Mouse (Mus musculus): ENCODE measurements at regions not wholly inside any gene's neighbourhood (a gene's known extent, or its start where the extent isn't known, plus 50 kb on each side); places are given as distances from the start of the nearest gene placed in this dataset.

DNA sequence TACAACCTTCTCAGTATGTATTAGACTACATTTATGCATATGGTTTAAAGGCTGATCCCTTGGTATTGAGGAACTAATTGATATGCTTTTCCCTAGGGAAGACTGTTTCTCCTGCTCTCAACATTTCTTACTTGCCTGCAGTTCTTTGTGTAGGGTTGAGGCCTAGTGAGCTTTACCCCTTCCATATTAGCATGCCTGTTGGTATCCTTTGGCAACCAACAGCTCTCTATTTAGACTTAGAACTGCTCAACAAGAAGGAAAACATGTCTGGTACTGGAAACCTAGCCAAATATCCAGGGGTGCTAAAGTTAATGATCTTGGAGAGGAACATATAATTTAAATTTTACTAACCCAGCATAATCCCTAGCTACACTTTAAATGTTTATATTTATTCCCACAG is 270.9 kb upstream of the Tmem161b start:
- DNase-seq (ENCODE audit: low spot score), result no peak
- Histone ChIP-seq H3K27ac (replicated peaks) (no peak overlapping the region), H3K36me3 (replicated peaks) (no peaks in the 10 kb centered on the region), H3K27me3 (replicated peaks; ENCODE audit: low read depth, poor library complexity, severe bottlenecking) (no peaks in the 10 kb centered on the region), H3K9me3 (no peaks in the 10 kb centered on the region), H3K4me1 (no peaks in the 10 kb centered on the region), H3K4me3 (no peak overlapping the region)

- Histone ChIP-seq H3K36me3 (replicated peaks) (no peaks in the 10 kb centered on the region), H3K27me3 (replicated peaks; ENCODE audit: low read depth, poor library complexity, severe bottlenecking) (no peaks in the 10 kb centered on the region), H3K9me3 (no peaks in the 10 kb centered on the region), H3K4me1 (no peaks in the 10 kb centered on the region), H3K27ac (replicated peaks) (no peak overlapping the region), H3K4me3 (no peak overlapping the region)
- no peak for DNase-seq (ENCODE audit: low spot score)
- 86% methylated on average over 3 of the region's 3 CpGs for WGBS
Observed at GRCm38 (mm10) chr13:83951808-83952207, 270.3 kb upstream of the Tmem161b start.

DNA sequence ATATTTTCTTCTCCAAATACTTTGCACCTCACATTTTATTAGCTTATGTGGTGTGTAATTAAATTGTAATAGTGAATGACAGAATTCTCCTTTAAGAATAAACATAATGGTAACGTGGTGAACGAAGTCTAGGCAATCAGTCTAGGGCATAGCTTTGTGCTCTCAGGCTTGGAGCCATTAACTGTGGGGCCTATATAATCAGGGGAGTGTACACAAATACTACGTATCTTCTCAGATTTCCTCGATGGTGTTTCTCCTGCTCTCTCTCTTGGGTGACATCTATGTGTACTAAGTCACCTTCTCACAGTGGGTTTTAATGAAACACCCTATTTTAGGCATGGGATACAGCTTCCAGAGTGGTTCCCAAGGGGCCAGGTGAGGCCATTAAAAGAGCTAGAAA is 269.7 kb upstream of the Tmem161b start:
- no peak for DNase-seq (ENCODE audit: low spot score)
- Histone ChIP-seq H3K27me3 (replicated peaks; ENCODE audit: low read depth, poor library complexity, severe bottlenecking) (no peaks in the 10 kb centered on the region), H3K4me1 (no peaks in the 10 kb centered on the region), H3K4me3 (no peak overlapping the region), H3K27ac (replicated peaks) (no peak overlapping the region), H3K36me3 (replicated peaks) (no peaks in the 10 kb centered on the region), H3K9me3 (no peaks in the 10 kb centered on the region)
- 74% methylated on average over 4 of the region's 4 CpGs for WGBS

- DNase-seq (ENCODE audit: low spot score), result no peak
- no peaks in the 10 kb centered on the region for H3K36me3 ChIP-seq (replicated peaks)
- WGBS, result 67% methylated on average over 4 of the region's 4 CpGs
Observed at GRCm38 (mm10) chr13:83952862-83953261, 269.2 kb upstream of the Tmem161b start.

GRCm38 (mm10) chr13:83955701-83956100 is 266.4 kb upstream of the Tmem161b start:
- no peak overlapping the region for H3K4me3 ChIP-seq
- peaks cover 6% of the 10 kb centered on the region; the same call in 1 of the 2 replicates for H3K9me3 ChIP-seq
- H3K36me3 ChIP-seq (replicated peaks), result no peaks in the 10 kb centered on the region
- no peaks in the 10 kb centered on the region for H3K4me1 ChIP-seq
- no peak for DNase-seq (ENCODE audit: low spot score)
- no peaks in the 10 kb centered on the region for H3K27me3 ChIP-seq (replicated peaks; ENCODE audit: low read depth, poor library complexity, severe bottlenecking)
- H3K27ac ChIP-seq (replicated peaks), result no peak overlapping the region
- 77% methylated on average over 5 of the region's 5 CpGs for WGBS

More at GRCm38 (mm10) chr13:83952862-83953261, 269.2 kb upstream of the Tmem161b start:
- Histone ChIP-seq H3K27me3 (replicated peaks; ENCODE audit: low read depth, poor library complexity, severe bottlenecking) (no peaks in the 10 kb centered on the region), H3K27ac (replicated peaks) (no peak overlapping the region), H3K4me1 (no peaks in the 10 kb centered on the region), H3K9me3 (no peaks in the 10 kb centered on the region), H3K4me3 (no peak overlapping the region)

DNA sequence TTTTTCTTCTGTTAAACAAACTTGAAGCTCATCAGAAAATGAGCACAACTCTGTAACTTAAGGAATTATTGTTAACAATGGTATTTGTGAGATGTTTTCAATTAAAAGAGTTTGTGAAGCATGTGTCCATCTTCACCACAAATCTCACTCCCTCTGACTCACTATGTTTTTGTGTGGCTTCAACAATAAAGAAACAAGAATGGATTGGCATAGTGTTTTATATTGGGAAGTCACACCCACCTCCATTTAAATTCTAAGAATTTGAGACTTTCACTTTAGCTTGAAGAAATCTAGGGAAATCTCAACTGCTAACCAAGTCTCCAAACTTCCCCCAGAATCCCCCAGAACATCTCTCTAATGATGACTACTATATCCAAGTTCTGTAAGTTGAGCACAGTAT is 243.6 kb upstream of the Tmem161b start:
- Histone ChIP-seq H3K36me3 (replicated peaks) (no peaks in the 10 kb centered on the region), H3K27ac (replicated peaks) (no peak overlapping the region), H3K9me3 (no peaks in the 10 kb centered on the region), H3K4me3 (no peak overlapping the region), H3K4me1 (no peaks in the 10 kb centered on the region), H3K27me3 (replicated peaks; ENCODE audit: low read depth, poor library complexity, severe bottlenecking) (no peaks in the 10 kb centered on the region)
- no peak for DNase-seq (ENCODE audit: low spot score)

GRCm38 (mm10) chr13:83979535-83979934 is 242.6 kb upstream of the Tmem161b start:
- H3K27me3 ChIP-seq (replicated peaks; ENCODE audit: low read depth, poor library complexity, severe bottlenecking), result no peaks in the 10 kb centered on the region
- no peaks in the 10 kb centered on the region for H3K4me1 ChIP-seq
- no peak for DNase-seq (ENCODE audit: low spot score)
- H3K9me3 ChIP-seq, result no peaks in the 10 kb centered on the region
- no peak overlapping the region for H3K27ac ChIP-seq (replicated peaks)
- no peak overlapping the region for H3K4me3 ChIP-seq
- no peaks in the 10 kb centered on the region for H3K36me3 ChIP-seq (replicated peaks)

DNA sequence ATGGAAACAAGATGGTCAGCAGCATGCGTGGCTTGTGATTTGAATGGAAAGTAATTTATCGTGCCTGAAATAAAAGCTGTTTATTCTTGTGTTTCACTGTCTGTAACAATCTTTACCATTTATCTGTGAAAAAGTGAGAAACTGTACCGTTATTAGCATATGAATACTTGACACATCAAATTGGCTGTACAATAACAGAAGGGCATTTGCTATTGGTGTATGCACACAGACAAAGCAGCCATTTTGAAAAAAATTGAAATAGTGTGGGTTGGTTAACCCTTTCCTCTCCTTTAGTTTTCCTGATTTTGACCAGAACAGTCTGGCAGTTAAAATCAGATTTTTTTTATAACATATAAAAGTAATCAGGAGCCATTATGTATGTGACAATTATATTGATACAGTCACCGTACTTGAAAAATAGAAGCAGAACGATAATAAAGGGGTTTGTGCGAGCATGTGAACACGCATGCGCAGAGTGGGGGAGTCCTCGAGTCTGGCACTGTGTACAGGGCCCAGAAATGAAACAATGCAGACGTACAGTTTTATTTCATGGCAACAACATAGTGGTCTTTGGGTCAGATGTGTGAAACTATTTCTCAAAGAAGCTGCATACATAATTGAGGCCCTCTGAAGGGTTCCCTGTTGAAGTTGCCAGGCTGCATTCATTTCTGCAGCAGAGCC is 237.3 kb upstream of the Tmem161b start:
- Histone ChIP-seq H3K9me3 (no peaks in the 10 kb centered on the region), H3K4me1 (peaks cover 4% of the 10 kb centered on the region; the same call in 1 of the 2 replicates), H3K36me3 (replicated peaks) (no peaks in the 10 kb centered on the region), H3K4me3 (no peak overlapping the region), H3K27me3 (replicated peaks; ENCODE audit: low read depth, poor library complexity, severe bottlenecking) (no peaks in the 10 kb centered on the region), H3K27ac (replicated peaks) (no peak overlapping the region)
- no peak for DNase-seq (ENCODE audit: low spot score)
- 90% methylated on average over 10 of the region's 10 CpGs for WGBS

- Histone ChIP-seq H3K4me3 (no peak overlapping the region), H3K36me3 (replicated peaks) (no peaks in the 10 kb centered on the region), H3K4me1 (peaks cover 4% of the 10 kb centered on the region; the same call in 1 of the 2 replicates), H3K27me3 (replicated peaks; ENCODE audit: low read depth, poor library complexity, severe bottlenecking) (no peaks in the 10 kb centered on the region), H3K9me3 (no peaks in the 10 kb centered on the region), H3K27ac (replicated peaks) (no peak overlapping the region)
- no peak for DNase-seq (ENCODE audit: low spot score)
- 68% methylated on average over 11 of the region's 11 CpGs for WGBS
Observed at GRCm38 (mm10) chr13:83987746-83988423, 234.2 kb upstream of the Tmem161b start.

GRCm38 (mm10) chr13:83988517-83988916 is 233.6 kb upstream of the Tmem161b start:
- Histone ChIP-seq H3K9me3 (no peaks in the 10 kb centered on the region), H3K4me1 (peaks cover 4% of the 10 kb centered on the region; the same call in 1 of the 2 replicates), H3K27ac (replicated peaks) (no peak overlapping the region), H3K27me3 (replicated peaks; ENCODE audit: low read depth, poor library complexity, severe bottlenecking) (no peaks in the 10 kb centered on the region), H3K36me3 (replicated peaks) (no peaks in the 10 kb centered on the region), H3K4me3 (no peak overlapping the region)
- 77% methylated on average over 4 of the region's 4 CpGs for WGBS
- DNase-seq (ENCODE audit: low spot score), result no peak

DNA sequence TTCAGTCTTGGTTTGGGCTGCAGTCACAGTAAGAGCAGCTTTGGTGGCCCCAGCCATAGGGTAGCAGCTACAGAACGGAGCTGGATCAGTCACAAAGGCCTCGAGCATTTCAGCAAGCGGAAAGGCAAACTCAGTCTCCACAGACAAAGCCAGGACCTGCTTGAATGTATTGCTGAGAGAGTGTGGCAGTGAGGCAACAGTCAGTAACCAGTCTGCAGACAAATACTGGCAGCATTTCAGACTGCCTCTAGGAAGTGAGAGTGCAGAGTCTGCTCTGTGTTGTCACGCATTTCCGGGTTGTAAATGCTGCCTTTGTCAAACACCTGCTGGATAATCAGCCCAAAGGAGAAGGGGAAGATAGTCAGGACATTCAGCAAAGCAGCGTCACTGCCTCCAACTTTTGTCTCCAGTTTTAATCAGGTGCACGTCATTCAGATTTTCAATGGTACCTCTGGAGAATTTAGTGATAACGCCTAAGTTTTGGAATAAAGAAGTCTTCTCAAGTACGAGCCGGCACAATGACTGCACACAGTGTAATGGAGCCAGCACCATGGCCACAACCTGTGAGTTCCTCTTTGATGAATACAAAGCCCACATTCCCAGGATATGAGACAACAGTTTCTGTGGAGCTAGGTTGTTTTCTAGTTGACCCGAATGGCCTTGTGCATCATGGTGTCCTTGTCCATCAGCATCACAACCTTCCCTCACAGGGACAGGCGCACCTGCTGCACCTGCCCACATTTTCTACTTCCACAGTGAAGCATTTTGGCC is 224.3 kb upstream of the Tmem161b start:
- Histone ChIP-seq H3K27ac (replicated peaks) (peak overlapping the region; percentile 10; the same call in 1 of the 2 replicates), H3K36me3 (replicated peaks) (no peaks in the 10 kb centered on the region), H3K9me3 (no peaks in the 10 kb centered on the region), H3K4me3 (no peak overlapping the region), H3K27me3 (replicated peaks; ENCODE audit: low read depth, poor library complexity, severe bottlenecking) (no peaks in the 10 kb centered on the region), H3K4me1 (0 out of 2 replicates have a peak, but pooled peaks cover 3% of the 10 kb centered on the region)
- WGBS, result 56% methylated on average over 12 of the region's 12 CpGs
- no peak for DNase-seq (ENCODE audit: low spot score)

DNA sequence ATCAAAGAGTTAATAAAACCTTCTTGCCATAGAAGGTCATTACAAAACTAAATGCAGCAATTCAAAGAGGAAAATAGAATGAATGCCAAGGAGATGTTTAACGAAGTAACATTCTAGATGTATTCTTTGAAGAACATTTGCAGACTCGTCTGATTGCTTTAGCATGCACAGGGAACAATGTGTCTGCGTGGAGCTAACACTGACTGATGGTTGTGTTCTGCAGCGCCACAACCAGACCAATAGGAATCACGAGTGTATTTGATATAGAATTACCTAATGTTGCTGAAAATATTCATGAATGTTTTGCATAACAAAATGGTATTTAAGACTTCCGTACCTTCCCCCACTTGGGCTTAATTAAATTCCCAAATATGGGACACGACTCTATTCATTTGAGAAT is 200.3 kb upstream of the Tmem161b start:
- WGBS, result 77% methylated on average over 7 of the region's 7 CpGs

GRCm38 (mm10) chr13:84023021-84023420 is 199.1 kb upstream of the Tmem161b start:
- H3K9me3 ChIP-seq, result no peaks in the 10 kb centered on the region
- no peak for DNase-seq (ENCODE audit: low spot score)
- 90% methylated on average over 1 of the region's 1 CpGs for WGBS
- H3K27ac ChIP-seq (replicated peaks), result no peak overlapping the region
- H3K36me3 ChIP-seq (replicated peaks), result no peaks in the 10 kb centered on the region
- H3K4me1 ChIP-seq, result peaks cover 8% of the 10 kb centered on the region
- H3K4me3 ChIP-seq, result no peak overlapping the region
- no peaks in the 10 kb centered on the region for H3K27me3 ChIP-seq (replicated peaks; ENCODE audit: low read depth, poor library complexity, severe bottlenecking)

More for the DNA sequence above, 200.3 kb upstream of the Tmem161b start:
- H3K9me3 ChIP-seq, result no peaks in the 10 kb centered on the region
- no peak for DNase-seq (ENCODE audit: low spot score)
- peaks cover 8% of the 10 kb centered on the region for H3K4me1 ChIP-seq
- no peak overlapping the region for H3K27ac ChIP-seq (replicated peaks)
- no peaks in the 10 kb centered on the region for H3K36me3 ChIP-seq (replicated peaks)
- H3K4me3 ChIP-seq, result no peak overlapping the region
- H3K27me3 ChIP-seq (replicated peaks; ENCODE audit: low read depth, poor library complexity, severe bottlenecking), result no peaks in the 10 kb centered on the region

All from embryonic facial prominence, embryonic 10.5 days (tissue).